Mouse (Mus musculus): ENCODE measurements around the gene Asb5.

DNA sequence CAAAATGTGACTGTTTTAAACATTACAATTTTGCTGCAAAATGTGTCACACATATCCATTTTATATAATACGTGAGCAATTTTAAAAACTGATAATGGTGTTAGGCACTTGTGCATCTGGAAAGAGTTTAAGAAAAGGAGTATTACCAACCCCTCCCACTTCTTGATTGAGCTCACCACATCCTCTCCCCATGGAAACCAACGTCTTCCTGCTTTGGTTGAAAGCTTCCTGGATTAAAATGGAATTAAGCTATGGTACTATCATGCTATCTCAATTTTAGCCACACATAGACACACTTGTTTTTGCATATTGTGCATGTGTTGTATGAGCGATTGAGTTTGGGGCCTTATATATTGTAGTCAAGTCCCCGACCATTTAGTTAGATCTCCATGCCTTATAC lies 74.1 kb downstream of the Asb5 start:
- no peak for TF ChIP-seq CTCF (IDR thresholded peaks at IDR 0.05; ENCODE audit: extremely low read depth, insufficient read depth, insufficient read length, insufficient replicate concordance)
- TF ChIP-seq POLR2A (IDR thresholded peaks at IDR 0.05; ENCODE audit: low read depth, low read length), result no peak

Data from spleen, adult 2 months (tissue).